In genomic region chr1:119390676-119391075, GRCm38 (mm10) we compare ENCODE assay signal across 20 mouse cellular contexts. TPM values are rescaled to one million over a fixed set of nuclear protein-coding genes. Genes with fewer than 3 reads are reported as not detected.
DNase-seq lines count a peak whose midpoint lies in the region; ATAC-seq and TF ChIP-seq lines count a peak whose summit lies in the region.
"Had no signal": no experiment of that assay in that cellular context is flagged by ENCODE, and none has a peak within 500 bp of the region (broad histone marks: within the 10 kb centered on the region; RNA-seq: fewer than 3 reads in every experiment).

No protein-coding gene starts in this region.

- DNase-seq in heart, postnatal 25 days (ENCODE audit: low spot score): no peak
- no peak for DNase-seq in hindbrain, embryonic 14.5 days (ENCODE audit: low spot score)
- peak; percentile 53 for DNase-seq in 3T3-L1 (ENCODE audit: low read depth, low spot score)
- no peak for DNase-seq in Patski (ENCODE audit: low read depth, low spot score)
- DNase-seq in layer of hippocampus, adult 8-10 months (ENCODE audit: low spot score in 2 of 2): no peak
- DNase-seq: gastrocnemius, postnatal 14 days; kidney, adult 9 months; layer of hippocampus, adult 9-11 months; liver, embryonic 13.5 days; thymus, postnatal 4 days had no signal

- no peaks in the 10 kb centered on the region for H3K27me3 ChIP-seq in heart, embryonic 12.5 days (replicated peaks)
- no peaks in the 10 kb centered on the region for H3K27me3 ChIP-seq in hindbrain, embryonic 16.5 days (replicated peaks; ENCODE audit: control insufficient read depth, insufficient read depth, low read length)
- no peaks in the 10 kb centered on the region for H3K27me3 ChIP-seq in hindbrain, embryonic 14.5 days (ENCODE audit: control insufficient read depth, insufficient read depth, low read length)
- no peaks in the 10 kb centered on the region for H3K27me3 ChIP-seq in Patski
- H3K27me3 ChIP-seq: intestine, embryonic 15.5 days had no signal

- in situ Hi-C loops in Patski (cut with MboI; ENCODE audit: low pct_unique_long_range_greater_than_20kb): no loop called here

- no peaks in the 10 kb centered on the region for H3K9me3 ChIP-seq in heart, embryonic 12.5 days (replicated peaks)
- H3K9me3 ChIP-seq in hindbrain, embryonic 16.5 days (ENCODE audit: control insufficient read depth, low read length): no peaks in the 10 kb centered on the region
- no peaks in the 10 kb centered on the region for H3K9me3 ChIP-seq in hindbrain, embryonic 14.5 days (ENCODE audit: control insufficient read depth, low read length)
- H3K9me3 ChIP-seq: embryonic facial prominence, embryonic 10.5 days; intestine, embryonic 15.5 days; liver, embryonic 13.5 days had no signal

- H3K36me3 ChIP-seq in heart, embryonic 12.5 days: no peaks in the 10 kb centered on the region
- no peaks in the 10 kb centered on the region for H3K36me3 ChIP-seq in hindbrain, embryonic 16.5 days (ENCODE audit: control insufficient read depth, insufficient read depth, low read length)
- H3K36me3 ChIP-seq in hindbrain, embryonic 14.5 days (replicated peaks; ENCODE audit: control insufficient read depth, insufficient read depth): no peaks in the 10 kb centered on the region
- H3K36me3 ChIP-seq: embryonic facial prominence, embryonic 10.5 days; intestine, embryonic 15.5 days; liver, embryonic 13.5 days had no signal

- H3K4me2 ChIP-seq in heart, embryonic 12.5 days: no peak overlapping the region
- H3K4me2 ChIP-seq in hindbrain, embryonic 16.5 days (ENCODE audit: low read length): no peak overlapping the region
- no peak overlapping the region for H3K4me2 ChIP-seq in hindbrain, embryonic 14.5 days (replicated peaks)
- H3K4me2 ChIP-seq: intestine, embryonic 15.5 days; liver, embryonic 13.5 days; lung, embryonic 14.5 days had no signal

- H3K9ac ChIP-seq in heart, embryonic 12.5 days: no peak overlapping the region
- no peak overlapping the region for H3K9ac ChIP-seq in hindbrain, embryonic 16.5 days (ENCODE audit: low read depth, low read length)
- H3K9ac ChIP-seq in hindbrain, embryonic 14.5 days: no peak overlapping the region
- H3K9ac ChIP-seq: intestine, embryonic 15.5 days; liver, embryonic 13.5 days; lung, embryonic 14.5 days had no signal

- peak overlapping the region; percentile 34; the same call in 1 of the 2 replicates for H3K27ac ChIP-seq in heart, embryonic 12.5 days (ENCODE audit: poor library complexity, severe bottlenecking)
- H3K27ac ChIP-seq in hindbrain, embryonic 16.5 days (ENCODE audit: low read depth, low read length): peak overlapping the region; percentile 29; the same call in 1 of the 2 replicates
- no peak overlapping the region for H3K27ac ChIP-seq in hindbrain, embryonic 14.5 days
- H3K27ac ChIP-seq: embryonic facial prominence, embryonic 10.5 days; heart, adult 2 months; intestine, embryonic 15.5 days; left cerebral cortex, adult 2 months; liver, embryonic 13.5 days had no signal

- CTCF ChIA-PET in Patski (lab: Charles Lee): interaction anchor here (0.7 to 0.8 kb wide), 2 partner anchors 68 to 91 kb away, joined by 3 to 7 read pairs; no protein-coding TSS in a partner anchor

- POLR2A ChIA-PET in Patski (lab: Charles Lee): no interaction called here

- H3K4me1 ChIP-seq in heart, embryonic 12.5 days (replicated peaks): peaks cover 38% of the 10 kb centered on the region
- peaks cover 28% of the 10 kb centered on the region for H3K4me1 ChIP-seq in hindbrain, embryonic 16.5 days (ENCODE audit: control insufficient read depth, insufficient read depth, low read depth, low read length)
- peaks cover 14% of the 10 kb centered on the region for H3K4me1 ChIP-seq in hindbrain, embryonic 14.5 days (replicated peaks; ENCODE audit: control insufficient read depth, insufficient read depth, low read length)
- H3K4me1 ChIP-seq: liver, embryonic 13.5 days had no signal

- ATAC-seq in heart, embryonic 12.5 days (ENCODE audit: insufficient number of reproducible peaks, low FRiP score): no peak
- no peak for ATAC-seq in hindbrain, embryonic 16.5 days
- no peak for ATAC-seq in hindbrain, embryonic 14.5 days (ENCODE audit: low FRiP score)
- peak; percentile 84 for ATAC-seq in Patski

- no peak for TF ChIP-seq CTCF in Patski (IDR thresholded peaks at IDR 0.05)

- no peak overlapping the region for H3K4me3 ChIP-seq in heart, embryonic 12.5 days
- H3K4me3 ChIP-seq in hindbrain, embryonic 16.5 days (ENCODE audit: low read length): no peak overlapping the region
- no peak overlapping the region for H3K4me3 ChIP-seq in hindbrain, embryonic 14.5 days (replicated peaks; ENCODE audit: low read length)
- H3K4me3 ChIP-seq: embryonic facial prominence, embryonic 10.5 days; heart, adult 2 months; intestine, embryonic 15.5 days; left cerebral cortex, adult 2 months; liver, embryonic 13.5 days had no signal

- intact Hi-C loops in heart, postnatal 25 days (cut with DNase I): no loop called here

- whole genome bisulfite sequencing in heart, embryonic 12.5 days: 50% methylated on average over 4 of the region's 4 CpGs
- 44% methylated on average over 4 of the region's 4 CpGs for WGBS in hindbrain, embryonic 16.5 days
- 60% methylated on average over 4 of the region's 4 CpGs for WGBS in hindbrain, embryonic 14.5 days

RNA-seq across cellular contexts. Expression of gene Inhbb, which starts 31.4 kb away (rescaled TPM):
- 0.26 and 0.49 TPM in 2 replicates for polyA plus RNA-seq in heart, embryonic 12.5 days (2016; fragmentation: Nextera tagmentation; extraction: Ambion mirVana)
- total RNA-seq in heart, postnatal 25 days (2021): 1 to 10 TPM in 1 of 2 experiments, under 1 TPM in 1; 0.99 to 1.9 TPM
- polyA plus RNA-seq in hindbrain, embryonic 16.5 days (2015; fragmentation: Nextera tagmentation; extraction: Ambion mirVana): 2.7 and 2.8 TPM in 2 replicates
- 1.8 and 2.7 TPM in 2 replicates for polyA plus RNA-seq in hindbrain, embryonic 14.5 days (2014; fragmentation: Nextera tagmentation; extraction: Ambion mirVana)
- 24.6 TPM for polyA plus RNA-seq in Patski (2021)
- 1 to 10 TPM; 3.7 to 5.1 (median 4.6) TPM for total RNA-seq in layer of hippocampus, adult 8-10 months (2022)
- total RNA-seq: hematopoietic stem cell, adult 5-6 weeks; megakaryocyte-erythroid progenitor cell, adult 5-6 weeks; MEL had no signal
